Mouse (Mus musculus) left cerebral cortex, adult 18-20 months (tissue): ENCODE results near the gene Cd44. TPM values are rescaled to one million over a fixed set of nuclear protein-coding genes. Genes with fewer than 3 reads are reported as not detected.

Source experiments
- DNase-seq, 2 experiments: peaks; one replicate each; pipeline ENCODE4 v3.0.0; 2021 to 2022; ENCODE audit warnings: low spot score in 2 of 2, mixed read lengths in 1 of 2
- total RNA-seq, 2 experiments: library from RNA; stranded (reverse); gene quantifications; 2 replicates each; pipeline ENCODE4 v1.2.3; 2021

The Cd44 gene
- total RNA-seq, 2 experiments from 2014 or later: 3.2 to 4.7 TPM

- no peak for DNase-seq
These were observed 13.2 kb upstream of the Cd44 start for GRCm38 (mm10) chr2:102914675-102915074.

DNA sequence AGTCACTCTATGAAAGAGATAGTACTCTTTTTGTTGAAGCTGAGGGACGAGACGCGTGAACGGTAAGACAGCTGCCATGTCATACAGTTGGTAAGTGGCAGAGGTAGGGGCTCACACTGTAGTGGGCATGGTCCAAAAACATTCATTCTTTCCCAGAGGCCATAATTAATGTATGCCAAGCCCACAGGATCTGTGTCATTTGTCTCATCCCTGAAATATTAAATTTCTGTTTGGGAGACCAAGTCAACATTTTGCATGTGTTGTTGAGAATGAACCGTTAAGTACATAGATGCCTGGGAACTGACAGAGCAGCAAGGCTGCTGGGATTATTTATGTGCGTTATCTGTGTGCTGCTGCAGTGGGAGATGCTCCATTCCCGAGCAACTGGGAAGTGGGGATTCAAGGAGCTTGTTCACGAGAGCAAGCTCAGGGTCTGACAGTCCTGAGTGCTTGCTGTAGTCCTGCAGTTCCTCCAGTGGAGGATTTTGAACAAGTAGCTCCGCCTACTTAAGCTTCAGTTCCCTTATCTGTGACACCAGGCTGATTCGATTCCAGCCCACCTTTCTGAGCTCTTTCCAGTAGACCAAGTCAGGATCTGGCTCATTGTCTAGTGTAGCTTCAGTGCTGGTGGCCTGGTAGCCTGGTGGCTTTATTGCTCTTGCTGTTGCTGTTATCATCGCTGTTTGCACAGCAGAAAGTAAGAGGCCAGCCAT lies 12.5 kb upstream of the Cd44 start:
- no peak for DNase-seq

DNA sequence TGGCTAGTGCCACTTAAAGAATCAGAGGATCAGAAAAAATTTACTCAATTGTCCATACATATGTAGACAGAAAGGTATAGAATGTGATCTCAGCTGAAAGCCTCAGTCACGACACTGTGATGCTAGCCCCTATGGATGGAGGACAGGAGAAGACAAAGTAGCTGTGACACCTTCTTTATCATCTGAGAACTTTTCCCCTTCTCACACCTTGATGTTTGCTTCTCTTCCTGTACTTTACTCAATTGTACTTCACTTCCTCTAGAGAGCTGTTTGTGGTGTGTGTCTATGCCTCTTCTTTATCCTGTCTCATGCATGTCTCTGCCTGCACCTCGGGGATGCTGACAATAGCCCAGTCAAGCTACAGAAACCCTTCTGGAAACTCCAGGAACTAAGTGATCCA lies 11.5 kb upstream of the Cd44 start:
- no peak for DNase-seq

GRCm38 (mm10) chr2:102912469-102912868 lies 11.0 kb upstream of the Cd44 start:
- DNase-seq: no peak

GRCm38 (mm10) chr2:102909403-102909802 lies 7.9 kb upstream of the Cd44 start:
- DNase-seq: no peak

DNA sequence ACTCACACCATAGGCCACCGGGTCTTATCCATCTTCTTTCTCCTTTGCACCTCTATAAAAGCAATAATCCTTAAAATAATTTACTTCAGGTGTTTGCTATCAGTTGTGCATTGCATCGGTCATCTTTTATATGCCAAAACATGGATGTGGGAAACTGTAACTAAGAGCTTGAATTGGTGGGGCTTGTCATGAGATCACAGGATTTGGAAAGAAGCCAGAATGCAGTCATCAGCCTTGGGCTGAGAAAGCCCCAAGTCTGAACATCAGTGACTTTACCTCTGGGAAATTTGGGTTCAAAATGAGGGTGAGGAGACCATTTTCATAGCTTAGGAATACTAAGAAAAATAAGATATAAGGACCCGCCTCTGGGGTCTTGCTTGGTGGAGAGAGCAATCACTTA lies 4.1 kb upstream of the Cd44 start:
- DNase-seq: no peak

GRCm38 (mm10) chr2:102901828-102902223 lies 361 bp upstream of the Cd44 start:
- DNase-seq: no peak

DNA sequence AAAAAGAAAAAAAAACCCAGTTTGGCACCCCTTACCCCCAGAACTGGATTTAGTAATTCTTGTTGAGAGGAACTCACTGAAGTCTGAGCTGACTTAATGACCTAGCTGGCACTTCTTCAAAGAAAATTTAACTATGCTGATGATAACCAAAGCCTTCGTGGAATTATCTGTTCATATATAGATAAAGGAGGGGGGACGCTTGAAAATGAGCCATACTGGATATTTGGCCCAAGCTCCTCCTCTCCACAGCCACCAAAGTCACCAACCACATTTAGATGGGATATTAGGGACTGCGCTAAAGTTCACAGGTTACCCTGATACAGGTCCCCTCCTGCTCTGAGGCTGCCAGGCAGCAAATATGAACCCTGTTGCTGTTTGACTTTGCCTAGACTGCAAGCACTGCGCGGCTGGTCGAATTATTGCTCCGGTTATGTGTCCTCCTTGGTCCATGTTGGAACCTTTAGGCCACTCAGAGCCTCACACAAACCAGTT lies 1.2 kb downstream of the Cd44 start:
- DNase-seq: no peak

GRCm38 (mm10) chr2:102899238-102899637 lies 2.2 kb downstream of the Cd44 start:
- DNase-seq: no peak

DNA sequence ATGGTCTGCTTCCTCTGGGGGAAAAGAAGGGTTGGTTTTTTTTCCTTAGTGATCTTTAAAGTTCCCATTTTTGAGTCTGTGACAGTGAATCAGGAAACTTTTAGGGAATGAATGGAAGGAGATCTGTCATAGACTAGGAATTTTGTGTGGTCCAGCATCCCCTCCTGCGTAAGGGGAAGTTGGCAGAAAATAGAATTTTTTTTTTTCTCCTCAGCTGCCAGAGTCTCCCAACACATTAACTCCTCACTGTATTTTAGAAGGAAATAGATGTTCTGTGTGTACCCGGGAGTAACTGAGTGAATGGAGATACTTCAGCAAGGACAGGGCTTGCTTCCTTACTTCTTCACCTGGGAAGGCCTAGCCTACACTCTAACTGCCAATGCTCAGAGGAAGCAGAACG lies 2.9 kb downstream of the Cd44 start:
- DNase-seq: no peak

DNA sequence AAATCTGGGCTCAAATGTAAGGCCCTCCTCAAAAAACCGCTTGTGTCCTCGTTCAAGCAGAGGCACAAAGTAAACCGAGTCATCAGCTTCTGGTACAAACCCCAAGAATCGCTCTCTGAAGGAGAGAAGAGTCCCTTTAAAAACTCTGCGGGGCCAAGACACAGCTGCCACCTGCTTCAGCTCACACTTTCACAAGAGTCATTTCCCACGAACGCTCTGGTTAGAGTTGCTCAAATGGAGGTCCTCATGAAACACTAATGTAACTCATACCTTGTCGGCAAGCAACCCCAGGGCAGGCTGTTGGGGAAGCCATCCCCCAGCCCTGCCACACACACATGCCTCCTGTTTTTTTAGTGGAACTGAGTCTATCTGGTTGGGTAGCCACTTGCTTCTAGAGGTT lies 5.3 kb downstream of the Cd44 start:
- DNase-seq: no peak

GRCm38 (mm10) chr2:102895197-102895596 lies 6.3 kb downstream of the Cd44 start:
- DNase-seq: no peak

- no peak for DNase-seq
These were observed 6.7 kb downstream of the Cd44 start for GRCm38 (mm10) chr2:102894785-102895184.

DNA sequence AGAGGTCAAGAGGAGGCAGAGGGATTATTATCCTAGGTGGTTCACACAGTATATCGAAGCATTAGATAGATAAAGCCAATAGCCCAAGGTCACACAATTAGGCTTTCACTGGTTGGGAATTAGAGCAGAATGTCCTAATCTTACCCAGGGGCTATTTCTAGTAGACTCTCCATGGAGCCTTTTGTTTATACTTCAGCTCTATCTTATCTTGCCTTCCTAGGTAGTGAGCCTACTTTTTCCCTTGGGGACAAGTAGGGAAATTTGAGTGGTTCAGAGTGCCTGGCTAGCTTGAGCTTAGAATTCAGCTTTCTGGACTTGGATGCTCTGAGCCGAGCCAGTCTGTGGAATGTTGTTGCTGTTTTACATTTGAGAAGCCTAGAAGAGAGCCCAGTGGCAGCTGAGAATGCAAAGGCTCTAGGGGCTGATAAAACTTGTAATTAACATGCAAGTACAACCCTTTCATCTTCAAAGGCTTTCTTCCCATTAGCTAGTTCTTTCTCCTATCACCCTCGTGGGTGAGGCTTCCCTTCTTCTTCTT lies 12.7 kb downstream of the Cd44 start:
- no peak for DNase-seq

GRCm38 (mm10) chr2:102887137-102887536 lies 14.3 kb downstream of the Cd44 start:
- DNase-seq: no peak

DNA sequence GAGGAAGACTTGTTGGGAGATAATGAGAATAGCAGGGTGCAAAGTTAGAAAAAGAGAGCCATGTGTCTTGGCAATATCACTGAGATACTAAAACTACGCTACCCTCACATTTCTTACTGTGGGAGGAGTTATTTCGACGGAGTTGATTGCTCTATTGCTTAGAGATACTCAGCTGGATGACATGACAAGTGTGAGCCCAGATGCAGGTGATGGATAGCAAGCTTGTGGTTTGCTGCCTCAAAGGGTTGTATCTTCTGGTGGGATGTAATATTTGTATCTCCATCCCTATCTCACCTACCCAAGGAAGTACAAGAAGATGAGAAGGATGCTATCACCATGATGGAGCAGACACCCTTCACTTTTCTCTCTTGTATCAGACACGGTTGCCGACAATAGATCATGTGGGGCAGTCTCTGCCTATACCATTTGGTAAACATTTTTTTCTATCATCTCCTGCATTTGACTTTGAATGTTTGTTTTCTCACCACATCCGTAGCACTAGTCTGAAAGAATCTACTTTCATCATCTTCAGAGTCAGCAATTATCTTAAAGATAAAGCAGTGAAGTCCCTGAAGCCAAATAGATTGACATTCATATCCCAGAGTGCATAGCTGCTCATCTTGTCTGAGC lies 15.0 kb downstream of the Cd44 start:
- DNase-seq: no peak

DNA sequence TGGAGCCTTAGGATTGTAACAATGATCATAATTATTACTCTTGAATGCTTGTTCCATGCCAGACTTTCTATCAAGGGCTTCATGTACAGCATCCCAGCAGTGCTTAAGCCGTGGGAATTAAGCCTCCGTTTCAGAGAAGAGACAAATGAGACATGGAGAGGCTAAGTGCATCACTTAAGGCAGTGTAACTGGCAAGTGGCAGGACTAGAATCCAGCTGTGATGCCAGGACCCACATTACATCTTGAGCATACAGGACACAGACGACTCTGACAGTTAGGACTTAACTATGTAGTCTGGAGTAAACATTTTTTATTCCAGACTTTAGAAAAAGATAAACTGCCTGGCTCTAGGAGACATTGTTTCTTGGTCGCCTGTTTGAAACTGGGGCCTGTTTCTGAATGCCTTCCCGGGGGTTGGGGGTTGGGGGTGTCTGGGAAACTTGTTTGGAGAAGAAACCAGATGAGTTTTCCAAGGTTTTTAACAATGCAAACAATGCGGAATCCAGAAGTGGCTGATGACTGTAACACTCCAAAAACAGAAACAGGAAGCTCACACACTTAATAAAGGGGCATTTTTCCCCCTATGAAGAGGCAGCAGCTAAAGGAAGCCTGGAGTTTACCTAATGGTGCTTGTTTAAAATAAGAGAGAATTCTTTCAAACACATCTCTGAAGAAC lies 18.7 kb downstream of the Cd44 start:
- DNase-seq: no peak

DNA sequence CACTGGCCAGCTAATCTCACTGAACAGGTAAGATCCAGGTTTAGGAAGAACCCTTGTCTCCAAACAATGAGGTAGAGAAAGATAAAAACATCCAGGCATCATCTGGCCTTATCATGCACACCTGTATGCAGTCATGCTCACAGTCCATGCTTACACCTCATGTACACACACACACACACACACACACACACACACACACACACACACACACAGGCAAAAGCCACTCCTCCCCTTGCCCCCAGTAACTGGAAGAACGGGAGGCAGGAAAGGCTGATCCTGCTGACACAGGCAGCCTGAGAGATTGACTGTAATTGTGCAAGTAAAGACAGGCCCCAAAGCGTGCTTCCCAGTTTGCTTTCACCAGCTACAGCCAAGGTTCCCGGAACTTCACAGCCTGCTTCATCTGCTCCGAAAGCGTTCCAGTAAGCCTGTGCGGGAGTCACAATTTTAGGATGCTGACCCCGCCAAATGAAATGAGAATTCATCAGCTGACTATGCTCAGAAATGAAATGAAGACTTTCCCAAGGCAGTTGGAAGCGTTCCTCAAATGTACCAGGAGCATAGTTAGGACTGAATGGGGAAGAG lies 19.4 kb downstream of the Cd44 start:
- no peak for DNase-seq

DNA sequence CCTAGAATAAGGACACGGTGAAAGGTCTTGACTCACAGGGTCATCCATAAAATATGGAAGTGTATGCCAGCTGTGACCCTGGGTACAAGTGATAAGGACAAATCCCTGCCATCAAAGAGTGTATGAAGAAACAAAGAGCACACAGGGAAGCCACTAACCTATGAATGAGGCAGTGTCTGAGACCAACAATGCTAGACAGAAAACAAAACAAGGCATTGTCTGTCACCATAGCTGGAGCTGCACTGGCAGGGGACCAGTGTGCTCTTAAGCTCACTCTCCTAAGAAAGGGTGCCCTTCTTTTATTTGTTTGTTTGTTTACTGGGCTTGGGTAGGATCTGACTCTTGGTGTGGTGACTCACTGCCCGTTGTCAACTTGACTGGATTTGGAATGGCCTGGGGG lies 23.0 kb downstream of the Cd44 start:
- DNase-seq: no peak

GRCm38 (mm10) chr2:102877463-102877862 lies 24.0 kb downstream of the Cd44 start:
- no peak for DNase-seq

GRCm38 (mm10) chr2:102876141-102876540 lies 25.3 kb downstream of the Cd44 start:
- no peak for DNase-seq

DNA sequence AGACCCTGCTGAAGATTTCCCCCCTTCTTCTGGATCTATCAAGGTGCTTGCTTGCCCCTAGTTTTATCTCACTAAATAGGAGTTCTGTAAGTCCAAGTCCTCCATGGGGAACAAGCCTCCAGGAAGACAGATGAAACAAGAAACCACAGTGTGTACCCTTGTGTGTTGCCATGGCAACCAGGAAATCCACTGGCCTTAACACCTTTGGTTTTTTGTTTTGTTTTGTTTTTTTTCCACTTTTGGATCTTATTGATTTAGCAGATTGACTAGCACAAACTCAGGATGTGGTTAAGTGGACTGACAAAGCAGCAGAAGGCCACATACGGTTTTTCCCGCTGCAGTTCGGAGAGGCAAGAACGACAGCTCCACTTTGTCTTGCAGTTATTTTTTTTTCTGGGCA lies 27.6 kb downstream of the Cd44 start:
- DNase-seq: no peak
